Mouse (Mus musculus): ENCODE measurements around the gene 9930022D16Rik.

DNA sequence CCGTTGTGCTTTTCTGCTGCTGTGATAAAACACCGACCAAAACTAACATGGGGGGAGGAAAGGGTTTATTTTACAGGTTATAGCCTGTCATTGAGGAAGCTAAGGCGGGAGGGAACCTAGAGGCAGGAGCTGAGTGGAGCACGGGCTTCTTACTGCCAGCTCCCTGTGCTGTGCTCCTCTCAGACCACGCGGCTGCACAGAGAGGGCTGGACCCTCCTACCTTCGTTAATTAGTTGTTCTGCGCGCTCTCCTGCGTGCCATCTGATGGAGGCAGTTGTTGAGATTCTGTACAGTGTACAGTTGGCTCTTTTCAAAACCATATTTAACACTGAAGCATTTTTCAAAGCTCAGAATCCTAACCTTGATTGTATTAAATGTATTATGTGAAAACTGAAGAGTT lies 36.2 kb upstream of the 9930022D16Rik start:
- TF ChIP-seq POLR2A (IDR thresholded peaks at IDR 0.05; ENCODE audit: low read depth, low read length) = no peak
- TF ChIP-seq CTCF (conservative IDR thresholded peaks at IDR 0.05; ENCODE audit: insufficient read depth, insufficient read length, low read depth, low read length) = no peak
